Comparison of ENCODE assay signal across 16 mouse cellular contexts in the genomic region with DNA sequence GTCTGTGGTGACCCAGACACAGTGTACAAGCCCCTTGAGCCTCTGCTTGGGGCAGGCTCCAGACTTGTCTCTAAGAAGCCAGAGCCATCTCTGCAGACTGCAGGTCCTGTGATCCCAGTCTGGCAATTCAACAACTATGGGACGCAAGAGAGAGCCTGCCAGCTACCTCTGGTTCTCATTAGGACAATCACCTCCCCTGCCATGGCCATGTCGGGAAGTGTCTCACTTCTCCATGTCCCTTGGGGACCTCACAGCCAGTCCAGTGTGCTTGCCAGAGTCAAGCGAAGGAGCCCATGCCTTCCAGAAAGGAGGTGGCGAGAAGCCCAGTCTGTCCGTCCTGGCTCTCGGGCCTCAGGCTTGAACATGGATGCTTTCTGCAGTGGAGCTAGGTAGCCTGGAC. TPM values are rescaled to one million over a fixed set of nuclear protein-coding genes. Genes with fewer than 3 reads are reported as not detected.
A peak's percentile ranks its signal among the peaks of the same experiment; 100 is the strongest.
DNase-seq lines count a peak whose midpoint lies in the region.
"Had no signal": no experiment of that assay in that cellular context is flagged by ENCODE, and none has a peak within 500 bp of the region (broad histone marks: within the 10 kb centered on the region; RNA-seq: fewer than 3 reads in every experiment).

No protein-coding gene starts in this region.

- intact Hi-C loops in heart, postnatal 25 days (cut with DNase I): loop anchor here (5.0 kb wide), 1 partner anchor 39 kb away; no protein-coding TSS in a partner anchor
- intact Hi-C loops in left cerebral cortex, postnatal 14 days (cut with DNase I): no loop called here

- DNase-seq in adrenal gland, postnatal 10 days: peak; percentile 68
- no peak for DNase-seq in adrenal gland, postnatal 4 days (ENCODE audit: low spot score in 2 of 2)
- DNase-seq in gastrocnemius, adult 8-10 months (ENCODE audit: low spot score in 2 of 2): peak; percentile 42 to 63
- DNase-seq in gastrocnemius, postnatal 10 days: no peak
- peak; percentile 8 for DNase-seq in MN1 (ENCODE audit: low spot score)
- peak; percentile 67 for DNase-seq in heart, postnatal 25 days (ENCODE audit: low spot score)
- no peak for DNase-seq in thymus, postnatal 14 days
- no peak for DNase-seq in left cerebral cortex, postnatal 14 days (ENCODE audit: low spot score in 2 of 2)
- DNase-seq: cerebellum, adult 11 months; cerebellum, adult 9-10 months; cerebellum, postnatal 36 days; kidney, adult 9 months; kidney, postnatal 10 days; layer of hippocampus, adult 9-11 months; right cerebral cortex, adult 18-20 months had no signal

RNA-seq across cellular contexts. Expression of gene Htra3, which starts 46.7 kb away (rescaled TPM):
- total RNA-seq in adrenal gland, postnatal 10 days (2021): 10 to 100 TPM; 51.0 to 61.0 TPM
- total RNA-seq in adrenal gland, postnatal 4 days (2021): 10 to 100 TPM; 39.0 to 45.2 TPM
- total RNA-seq in gastrocnemius, adult 8-10 months (2022): 10 to 100 TPM; 19.9 to 34.2 (median 25.1) TPM
- 10 to 100 TPM; 48.0 to 61.7 TPM for total RNA-seq in gastrocnemius, postnatal 10 days (2021)
- total RNA-seq in heart, postnatal 25 days (2021): 100 to 1,000 TPM; 116 to 131 TPM
- total RNA-seq in left cerebral cortex, postnatal 14 days (2021): 10 to 100 TPM; 13.0 to 13.6 TPM
- total RNA-seq: CH12.LX had no signal

RNA-seq across cellular contexts. Expression of gene Acox3, which starts 50.0 kb away (rescaled TPM):
- 10 to 100 TPM; 30.5 to 41.1 TPM for total RNA-seq in adrenal gland, postnatal 10 days (2021)
- total RNA-seq in adrenal gland, postnatal 4 days (2021): 10 to 100 TPM; 44.0 to 46.6 TPM
- 10 to 100 TPM; 14.6 to 20.0 (median 17.2) TPM for total RNA-seq in gastrocnemius, adult 8-10 months (2022)
- 10 to 100 TPM; 11.1 to 14.5 TPM for total RNA-seq in gastrocnemius, postnatal 10 days (2021)
- 10 to 100 TPM; 23.3 to 27.2 TPM for total RNA-seq in heart, postnatal 25 days (2021)
- 10 to 100 TPM; 24.8 to 29.5 TPM for total RNA-seq in left cerebral cortex, postnatal 14 days (2021)

RNA-seq across cellular contexts. Expression of gene Trmt44, which starts 58.0 kb away (rescaled TPM):
- total RNA-seq in adrenal gland, postnatal 10 days (2021): 1 to 10 TPM; 5.6 to 7.9 TPM
- total RNA-seq in adrenal gland, postnatal 4 days (2021): 10 to 100 TPM; 11.2 to 12.1 TPM
- total RNA-seq in gastrocnemius, adult 8-10 months (2022): 1 to 10 TPM; 1.2 to 1.9 (median 1.4) TPM
- 1 to 10 TPM; 2.0 to 3.9 TPM for total RNA-seq in gastrocnemius, postnatal 10 days (2021)
- 1 to 10 TPM; 1.8 to 2.6 TPM for total RNA-seq in heart, postnatal 25 days (2021)
- total RNA-seq in left cerebral cortex, postnatal 14 days (2021): 1 to 10 TPM; 6.9 to 7.4 TPM

Comparison
In these comparisons a context has a peak if more than half of its experiments do, and no peak if none do; other contexts are left out.
1. DNase-seq: peak in adrenal gland, postnatal 10 days (single experiment), gastrocnemius, adult 8-10 months (2 of 2), MN1 (single experiment) and heart, postnatal 25 days (single experiment); none in adrenal gland, postnatal 4 days (0 of 2), gastrocnemius, postnatal 10 days (single experiment), thymus, postnatal 14 days (single experiment) and left cerebral cortex, postnatal 14 days (0 of 2).